Mouse (Mus musculus) CD8-positive naive resting alpha-beta T cell, adult 2 months (primary cell): Measurements from ENCODE around the gene Wnt7b.

Experiments
- DNase-seq, 2 experiments: peaks; one replicate each; pipeline ENCODE4 v3.0.0; 2022; ENCODE audit warnings: low read depth in 2 of 2, low spot score in 2 of 2

The Wnt7b gene

GRCm38 (mm10) chr15:85523173-85523991 is 58.9 kb downstream of the Wnt7b start:
- no peak for DNase-seq

- DNase-seq = no peak
Observed at GRCm38 (mm10) chr15:85519438-85519837, 62.8 kb downstream of the Wnt7b start.

- no peak for DNase-seq
Observed at GRCm38 (mm10) chr15:85507370-85508014, 74.8 kb downstream of the Wnt7b start.

- no peak for DNase-seq
Observed at GRCm38 (mm10) chr15:85506680-85507079, 75.6 kb downstream of the Wnt7b start.

GRCm38 (mm10) chr15:85505118-85505925 is 77.0 kb downstream of the Wnt7b start:
- no peak for DNase-seq

- DNase-seq = no peak
Observed at GRCm38 (mm10) chr15:85503127-85503526, 79.1 kb downstream of the Wnt7b start, which contains the start of gene 7530416G11Rik. TSS of gene 7530416G11Rik (minus strand) at chr15:85503227.

- no peak for DNase-seq
Observed at GRCm38 (mm10) chr15:85500267-85500666, 82.0 kb downstream of the Wnt7b start.

GRCm38 (mm10) chr15:85497981-85498475 is 84.2 kb downstream of the Wnt7b start:
- DNase-seq = no peak

- no peak for DNase-seq
Observed at GRCm38 (mm10) chr15:85497548-85497947, 84.7 kb downstream of the Wnt7b start.

- no peak for DNase-seq
Observed at GRCm38 (mm10) chr15:85494163-85494621, 88.1 kb downstream of the Wnt7b start.

- DNase-seq = no peak
Observed at GRCm38 (mm10) chr15:85489751-85490150, 92.5 kb downstream of the Wnt7b start.

GRCm38 (mm10) chr15:85488900-85489299 is 93.4 kb downstream of the Wnt7b start:
- no peak for DNase-seq
